Mouse (Mus musculus) gastrocnemius, postnatal 36 days (tissue): Measurements from ENCODE around the gene Zfp740. TPM values are rescaled to one million over a fixed set of nuclear protein-coding genes. Genes with fewer than 3 reads are reported as not detected.

Experiments
- total RNA-seq, 2 experiments: library from RNA; stranded (reverse); gene quantifications; 2 replicates each; pipeline ENCODE4 v1.2.3; 2021

Zfp740 gene
- total RNA-seq, 2 experiments from 2014 or later = 24.3 to 26.6 TPM

Other genes with a start within 250 kb of the Zfp740 start
- gene Krt78, start 249.0 kb upstream of the Zfp740 start, total RNA-seq = not detected
- gene Krt8, start 198.8 kb upstream of the Zfp740 start, total RNA-seq = 1 to 10 TPM in 1 of 2 experiments, under 1 TPM in 1; 0.30 to 1.0 TPM
- gene Krt18, start 175.1 kb upstream of the Zfp740 start, total RNA-seq = 1 to 10 TPM in 1 of 2 experiments, not detected in 1; 1.3 TPM
- gene Eif4b, start 129.5 kb upstream of the Zfp740 start, total RNA-seq = 100 to 1,000 TPM; 148 to 169 TPM
- gene Tns2, start 102.8 kb upstream of the Zfp740 start, total RNA-seq = 10 to 100 TPM; 34.7 to 36.0 TPM
- gene Spryd3, start 67.0 kb upstream of the Zfp740 start, total RNA-seq = 1 to 10 TPM; 6.0 to 6.2 TPM
- 10 to 100 TPM; 42.6 TPM for gene Igfbp6, start 58.9 kb upstream of the Zfp740 start, total RNA-seq
- gene Soat2, start 52.7 kb upstream of the Zfp740 start, total RNA-seq = under 1 TPM in 1 of 2 experiments, not detected in 1; 0.15 TPM
- 1 to 10 TPM; 7.5 to 7.6 TPM for gene Csad, start 1.5 kb downstream of the Zfp740 start, total RNA-seq
- 1 to 10 TPM in 1 of 2 experiments, under 1 TPM in 1; 0.69 to 1.3 TPM for gene Itgb7, start 28.7 kb downstream of the Zfp740 start, total RNA-seq
- 1 to 10 TPM; 9.3 to 9.9 TPM for gene Rarg, start 54.3 kb downstream of the Zfp740 start, total RNA-seq
- gene Gm9918, start 67.3 kb downstream of the Zfp740 start, total RNA-seq = not detected
- gene Mfsd5, start 76.2 kb downstream of the Zfp740 start, total RNA-seq = 10 to 100 TPM; 12.8 to 13.4 TPM
- under 1 TPM; 0.74 to 0.87 TPM for gene Espl1, start 93.0 kb downstream of the Zfp740 start, total RNA-seq
- gene Pfdn5, start 122.9 kb downstream of the Zfp740 start, total RNA-seq = 100 to 1,000 TPM; 189 to 216 TPM
- 10 to 100 TPM; 14.8 to 16.3 TPM for gene Myg1, start 128.5 kb downstream of the Zfp740 start, total RNA-seq
- 1 to 10 TPM; 4.3 to 7.3 TPM for gene Aaas, start 147.5 kb downstream of the Zfp740 start, total RNA-seq
- gene Sp7, start 163.9 kb downstream of the Zfp740 start, total RNA-seq = not detected
- 10 to 100 TPM; 20.2 to 22.8 TPM for gene Sp1, start 202.9 kb downstream of the Zfp740 start, total RNA-seq
- gene Amhr2, start 242.1 kb downstream of the Zfp740 start, total RNA-seq = 1 to 10 TPM; 9.1 to 10.0 TPM